Mouse (Mus musculus) ovary, adult 2 months (tissue): ENCODE data around the gene Gins2. TPM values are rescaled to one million over a fixed set of nuclear protein-coding genes. Genes with fewer than 3 reads are reported as not detected.

ENCODE experiments used
- polyA plus RNA-seq: library from polyadenylated mRNA; depleted of rRNA; stranded (reverse); fragments of >200 nt; gene quantifications from 2 replicates; pipeline ENCODE4 v1.2.3, GENCODE M21; 2012; rRNA removed

Gene Gins2
- polyA plus RNA-seq, result 34.9 and 54.4 TPM in 2 replicates

GRCm38 (mm10) chr8:120588908-120589771 lies at the start of gene Gins2:
Gins2 (minus strand) TSS chr8:120589304.

Other genes with a start within 250 kb of the Gins2 start
- gene 1190005I06Rik, start 58.3 kb upstream of the Gins2 start, polyA plus RNA-seq, result 10.3 and 15.7 TPM in 2 replicates
- 11.2 and 11.4 TPM in 2 replicates for gene Gm27021, start 78.8 kb upstream of the Gins2 start, polyA plus RNA-seq
- 707 and 809 TPM in 2 replicates for gene Cox4i1, start 78.9 kb upstream of the Gins2 start, polyA plus RNA-seq
- gene Emc8, start 79.3 kb upstream of the Gins2 start, polyA plus RNA-seq, result 218 and 238 TPM in 2 replicates
- gene Irf8, start 147.1 kb upstream of the Gins2 start, polyA plus RNA-seq, result 22.9 and 27.7 TPM in 2 replicates